Mouse (Mus musculus): Measurements from ENCODE around the gene Zic2.

Gene Zic2

GRCm38 (mm10) chr14:122462689-122463079 lies 12.6 kb upstream of the Zic2 start:
- peak; percentile 52 for DNase-seq

DNA sequence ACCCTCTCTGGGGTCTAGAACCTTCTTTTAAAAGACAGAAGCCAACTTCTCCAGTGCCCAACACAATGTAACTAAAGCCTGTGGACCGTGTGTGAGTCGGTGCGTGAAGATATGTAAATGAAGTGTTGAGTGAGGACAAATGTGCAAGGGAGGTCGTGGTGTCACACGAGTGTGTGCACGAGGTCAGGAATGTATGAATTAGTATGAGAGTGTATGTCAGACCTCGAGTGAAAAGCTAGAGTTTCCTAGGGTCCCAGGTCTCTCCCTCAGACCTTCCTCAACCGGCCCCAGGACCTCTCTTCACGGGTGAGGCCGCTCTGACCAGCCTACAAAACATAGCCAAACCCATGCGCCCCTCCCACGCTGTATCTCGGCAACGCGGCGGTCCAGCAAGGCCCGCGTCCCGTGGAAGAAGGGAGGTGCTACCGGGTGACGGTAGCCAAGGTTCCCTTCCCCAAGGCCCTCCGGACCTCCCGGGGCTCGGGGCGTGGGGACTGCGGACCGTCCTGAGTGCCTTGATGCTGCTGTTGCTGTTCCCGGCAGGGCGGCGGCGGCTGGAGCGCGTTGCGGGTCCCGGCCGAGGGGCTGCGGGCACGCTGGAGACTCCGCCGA lies 12.0 kb upstream of the Zic2 start:
- no peak for DNase-seq

DNA sequence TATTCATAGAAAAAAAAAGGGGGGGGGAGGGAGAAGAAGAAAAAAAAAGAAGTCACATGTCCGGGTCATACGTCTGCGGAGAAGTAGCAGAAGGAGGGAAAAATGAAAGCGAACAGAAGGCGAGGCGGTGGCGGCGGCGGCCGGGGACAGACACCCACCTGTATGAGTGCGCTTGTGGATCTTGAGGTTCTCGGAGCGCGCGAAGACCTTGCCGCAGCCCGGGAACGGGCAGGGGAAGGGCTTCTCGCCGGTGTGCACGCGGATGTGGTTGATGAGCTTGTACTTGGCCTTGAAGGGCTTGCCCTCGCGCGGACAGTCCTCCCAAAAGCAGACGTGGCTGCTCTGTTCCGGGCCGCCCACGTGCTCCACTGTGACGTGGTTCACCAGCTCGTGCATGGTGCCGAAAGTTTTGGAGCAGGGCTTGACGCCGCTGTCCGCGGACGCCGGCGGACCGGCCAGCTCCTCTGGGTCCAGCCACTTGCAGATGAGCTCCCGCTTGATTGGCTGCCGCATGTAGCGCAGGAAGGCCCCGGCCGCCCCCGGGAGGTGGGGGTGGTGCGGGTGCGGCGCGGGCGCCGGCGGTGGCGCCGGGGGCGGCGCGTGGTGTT lies 11.4 kb upstream of the Zic2 start:
- DNase-seq = peak; percentile 79

DNA sequence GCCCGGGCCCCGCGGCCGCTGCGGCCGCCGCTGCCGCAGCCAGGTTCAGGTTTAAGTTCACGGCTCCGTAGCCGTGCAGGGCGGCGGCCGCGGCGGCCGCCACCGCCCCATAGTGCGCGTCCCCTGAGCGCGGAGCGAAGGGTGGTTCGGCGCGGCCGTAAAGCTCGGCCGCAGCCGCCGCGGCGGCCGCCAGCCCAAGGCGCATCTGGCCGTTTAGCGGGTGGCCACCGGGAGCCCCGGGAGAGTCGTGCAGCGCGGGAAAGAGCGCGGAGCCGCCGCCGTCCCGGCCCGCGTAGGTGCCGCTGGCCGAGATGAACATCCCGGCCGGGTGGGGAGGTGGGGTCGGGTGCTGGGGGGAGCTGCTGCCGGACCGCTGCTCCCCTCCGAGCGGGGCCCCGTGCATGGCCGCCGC lies 10.9 kb upstream of the Zic2 start:
- DNase-seq = peak; percentile 69

GRCm38 (mm10) chr14:122464763-122465741 lies 10.2 kb upstream of the Zic2 start, which contains the start of gene Zic5:
TSS of gene Zic5 (minus strand) at chr14:122465677.
- DNase-seq = peak; percentile 84

GRCm38 (mm10) chr14:122465931-122466490 lies 9.2 kb upstream of the Zic2 start:
- no peak for DNase-seq

DNA sequence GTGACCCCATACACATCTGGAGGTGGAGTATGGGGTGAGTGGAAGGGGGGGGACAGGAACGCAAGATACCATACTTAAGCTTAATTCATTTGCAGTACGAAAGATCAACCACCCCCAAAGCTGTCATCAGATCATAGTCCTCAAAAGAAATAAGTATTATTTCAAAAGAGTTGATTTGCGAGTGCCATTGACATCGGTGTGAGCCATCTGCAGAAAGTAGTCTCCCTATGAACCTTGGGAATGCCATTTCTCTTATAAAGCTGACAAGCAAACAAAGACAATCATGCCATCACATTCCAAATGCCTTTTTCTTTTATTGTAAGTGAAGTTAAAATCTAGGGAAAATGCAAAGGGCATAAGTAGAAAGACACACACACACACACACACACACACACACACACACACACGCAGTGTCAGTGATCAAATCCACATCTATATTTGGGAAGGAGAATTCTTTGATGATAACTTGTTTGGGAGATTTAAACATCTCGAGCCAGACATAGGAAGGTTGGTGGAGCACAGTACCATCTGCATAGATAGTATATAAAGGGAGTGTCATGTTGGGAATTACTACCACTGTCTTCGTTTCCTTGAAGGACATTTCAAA lies 8.4 kb upstream of the Zic2 start:
- no peak for DNase-seq

DNA sequence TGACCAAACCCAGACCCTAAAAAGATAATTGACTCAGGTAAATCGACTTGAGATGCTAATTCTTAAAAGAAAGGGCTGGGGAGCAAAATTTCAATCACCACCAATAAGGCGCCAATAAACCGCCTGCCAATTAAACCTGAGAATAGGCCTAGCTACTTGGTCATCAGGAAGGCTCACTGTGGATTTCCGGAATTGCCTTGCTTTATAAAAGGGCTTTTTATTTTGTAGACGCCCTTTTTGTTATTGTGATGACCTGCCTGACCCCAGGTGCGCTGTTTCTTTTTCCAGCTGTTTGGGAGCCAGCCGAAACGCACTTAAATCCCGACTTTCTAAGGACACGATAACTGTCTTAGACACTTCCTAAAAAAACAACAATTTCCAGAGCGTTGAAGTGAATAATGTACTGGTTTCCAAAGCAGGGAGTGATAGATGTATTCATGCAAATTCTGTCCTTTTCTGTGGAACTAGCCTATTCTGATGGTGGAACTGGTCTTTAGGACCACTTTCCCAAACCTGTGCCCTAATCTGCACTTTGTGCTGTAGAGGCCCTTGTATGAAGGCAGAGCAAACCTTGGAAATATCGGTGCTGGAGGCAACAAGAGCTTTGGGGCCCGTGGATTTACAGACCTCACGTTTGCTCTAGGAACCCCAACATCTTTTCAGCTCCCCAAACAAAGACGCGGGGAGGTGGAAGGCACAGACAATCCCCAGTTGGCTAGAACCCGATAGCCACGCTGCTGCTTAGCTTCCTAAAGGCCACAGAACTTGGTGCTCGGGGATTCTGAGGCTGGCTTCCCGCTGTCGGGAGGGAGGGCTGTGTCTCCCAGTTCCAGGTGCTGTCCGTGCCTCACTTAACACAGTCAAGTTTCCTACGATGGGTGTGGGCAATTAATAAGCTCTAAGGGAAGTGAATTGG lies 7.1 kb upstream of the Zic2 start:
- DNase-seq = peak; percentile 61

- DNase-seq = peak; percentile 63
Measured at GRCm38 (mm10) chr14:122468971-122469755, 6.1 kb upstream of the Zic2 start.

DNA sequence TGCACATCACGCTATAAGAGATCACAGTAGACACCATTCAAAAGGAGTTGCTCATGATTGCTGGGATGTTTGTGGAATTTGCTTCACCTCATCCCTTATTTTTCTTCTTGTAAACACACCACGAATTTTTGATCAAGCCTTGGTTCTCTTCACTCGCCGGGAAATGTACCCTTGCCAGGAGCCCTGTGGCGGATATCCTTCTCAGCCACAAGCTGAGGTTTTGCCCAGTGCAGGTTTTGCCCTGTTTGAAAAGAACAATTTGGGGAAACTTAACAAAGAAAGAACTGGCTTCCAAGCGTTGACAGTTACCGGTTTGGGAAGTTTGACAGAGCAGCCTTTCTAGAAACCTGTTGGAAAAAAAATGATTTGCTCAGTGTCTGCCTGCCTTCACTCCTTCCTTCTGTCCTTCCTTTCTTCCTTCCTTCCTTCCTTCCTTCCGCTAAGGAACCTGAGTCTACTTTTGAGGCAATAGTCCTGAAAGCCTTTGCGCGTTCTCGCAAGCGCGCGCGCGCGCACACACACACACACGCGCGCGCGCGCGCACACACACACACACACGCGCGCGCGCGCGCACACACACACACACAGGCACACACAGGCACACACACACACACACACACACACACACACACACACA lies 3.7 kb upstream of the Zic2 start:
- peak; percentile 51 for DNase-seq

GRCm38 (mm10) chr14:122472161-122472560 lies 3.1 kb upstream of the Zic2 start:
- peak; percentile 69 for DNase-seq

DNA sequence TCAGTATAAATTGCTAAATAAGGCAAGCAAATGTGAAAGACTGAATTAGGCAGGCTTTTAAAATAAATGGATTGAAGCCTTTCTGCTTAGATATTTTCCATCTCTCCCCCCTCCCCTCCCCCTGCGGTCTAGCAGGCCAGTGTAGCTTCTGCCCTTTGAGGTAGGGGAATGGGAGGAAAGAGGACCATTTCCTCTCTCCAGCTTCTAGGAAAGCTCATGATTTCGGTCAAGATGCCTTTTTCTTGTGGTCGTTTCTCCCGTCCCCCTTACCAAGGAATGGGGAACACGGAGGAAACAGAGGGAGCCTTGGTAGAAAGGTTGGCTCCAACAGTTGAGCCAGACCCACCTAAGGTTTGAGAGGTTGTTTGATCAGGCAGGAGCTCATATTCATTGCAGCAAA lies 2.6 kb upstream of the Zic2 start:
- no peak for DNase-seq

- DNase-seq = peak; percentile 48
Measured at GRCm38 (mm10) chr14:122473211-122473751, 2.0 kb upstream of the Zic2 start.

DNA sequence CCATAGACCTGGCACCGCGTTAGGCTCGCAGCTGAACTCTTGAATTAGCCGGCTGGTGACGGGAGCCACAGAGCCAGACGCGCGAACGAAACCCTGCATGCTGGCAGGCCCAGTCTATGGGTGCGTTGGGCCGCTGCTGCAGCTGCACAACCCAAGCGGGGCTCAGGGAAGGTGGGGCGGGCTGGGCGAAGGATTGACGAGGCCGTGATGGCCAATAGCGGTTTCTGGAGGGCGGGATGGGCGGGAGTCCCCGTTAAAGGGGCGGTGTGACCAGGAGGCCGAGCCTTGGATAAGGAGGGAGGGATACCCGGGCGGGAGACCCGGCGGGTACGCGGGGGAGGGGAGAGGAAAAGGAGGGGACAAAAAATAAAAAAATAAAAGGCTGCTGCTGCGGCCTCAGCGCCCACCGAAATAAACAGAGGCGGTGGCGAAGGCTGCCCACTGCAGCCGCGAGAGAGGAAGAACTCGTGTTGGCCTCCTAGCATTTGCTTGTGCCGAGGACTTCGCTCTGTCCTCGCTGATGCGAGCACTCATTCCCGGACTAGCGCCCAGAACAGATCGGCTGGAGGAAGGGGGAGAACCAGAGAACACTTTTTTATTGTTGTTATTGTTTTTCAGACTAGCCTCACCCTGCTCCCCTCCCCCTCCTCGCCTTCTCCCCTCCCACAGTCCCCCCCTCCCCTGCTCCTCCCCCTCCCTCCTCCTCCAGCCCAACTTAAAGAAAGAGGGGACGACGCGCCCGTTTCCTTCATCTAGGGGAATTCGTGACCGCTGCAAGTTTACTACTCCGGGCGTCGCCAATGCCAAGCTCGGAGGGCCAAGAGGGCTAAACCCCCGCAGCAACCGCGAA lies 969 bp upstream of the Zic2 start:
- peak; percentile 91 for DNase-seq

DNA sequence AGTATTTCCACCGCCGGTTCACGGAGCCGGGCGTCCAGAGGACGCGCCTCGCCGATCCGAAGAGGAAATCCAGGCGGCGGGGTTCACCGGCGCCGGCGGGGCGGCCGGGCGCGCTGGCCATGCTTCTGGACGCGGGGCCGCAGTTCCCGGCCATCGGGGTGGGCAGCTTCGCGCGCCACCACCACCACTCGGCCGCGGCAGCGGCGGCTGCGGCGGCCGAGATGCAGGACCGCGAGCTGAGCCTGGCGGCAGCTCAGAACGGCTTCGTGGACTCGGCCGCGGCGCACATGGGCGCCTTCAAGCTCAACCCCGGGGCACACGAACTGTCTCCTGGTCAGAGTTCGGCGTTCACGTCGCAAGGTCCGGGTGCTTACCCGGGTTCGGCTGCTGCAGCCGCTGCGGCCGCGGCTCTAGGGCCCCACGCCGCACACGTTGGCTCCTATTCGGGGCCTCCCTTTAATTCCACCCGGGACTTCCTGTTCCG lies 364 bp downstream of the Zic2 start:
- DNase-seq = peak; percentile 66

GRCm38 (mm10) chr14:122476041-122476821 lies 996 bp downstream of the Zic2 start:
- peak; percentile 65 for DNase-seq

DNA sequence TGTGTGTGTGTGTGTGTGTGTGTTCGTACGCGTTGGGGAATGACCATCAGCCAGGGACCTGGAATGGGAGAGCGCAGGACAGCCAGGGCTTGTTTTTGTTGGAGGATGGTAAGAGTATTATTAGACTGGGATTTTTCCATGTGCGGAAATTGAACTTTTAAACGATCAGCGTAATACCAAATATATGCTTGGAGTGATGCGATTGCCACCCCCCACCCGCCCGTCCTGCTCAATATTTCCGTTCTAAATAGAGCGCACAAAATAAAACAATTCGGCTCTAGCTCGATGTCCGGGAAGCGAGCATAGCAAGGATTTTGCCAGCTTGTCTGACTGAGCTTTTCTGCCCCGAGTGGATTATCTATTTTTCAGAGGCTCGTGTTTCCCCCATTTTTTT lies 1.6 kb downstream of the Zic2 start:
- DNase-seq = no peak

DNA sequence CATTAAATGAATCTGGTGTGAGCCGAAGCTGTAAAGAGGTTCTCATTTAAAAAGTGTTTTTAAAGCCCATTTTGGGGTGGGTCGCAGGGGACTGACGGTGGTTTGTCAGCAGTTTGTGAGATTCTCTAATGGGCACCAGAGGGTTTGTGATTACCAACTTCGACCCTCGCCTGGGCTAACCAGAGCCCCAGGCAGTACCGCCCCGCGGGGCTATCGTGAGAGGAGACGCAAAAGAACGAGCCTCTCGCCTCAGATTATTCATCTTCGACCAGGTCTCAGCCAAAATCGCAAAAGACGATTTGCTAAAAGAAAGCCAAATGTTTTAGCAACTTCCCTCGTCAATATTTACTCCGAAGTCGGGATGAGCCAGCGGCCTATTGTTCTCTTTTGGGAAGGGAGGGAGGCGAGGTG lies 2.0 kb downstream of the Zic2 start:
- peak; percentile 67 for DNase-seq

Data from embryo, embryonic 11 days (tissue).